Mouse (Mus musculus) hindbrain, postnatal 0 days (tissue): Measurements from ENCODE around the gene Elavl1. TPM values are rescaled to one million over a fixed set of nuclear protein-coding genes. Genes with fewer than 3 reads are reported as not detected.
"Not testable (repeated sequence)": the region's sequence is repeated elsewhere in the genome, so short reads cannot be mapped to it uniquely, and the experiment has no call there.

Source experiments
- ATAC-seq: fragments of 200-750 bp; cut with Nextera tagmentation; 2 replicates; pipeline ENCODE4 v1.8.0; 2017; ENCODE audit warnings: mild to moderate bottlenecking, moderate TSS enrichment, moderate library complexity
- DNase-seq: peaks from one replicate; pipeline ENCODE4 v3.0.0-alpha.2; 2015; ENCODE audit warnings: low spot score
- H3K27ac ChIP-seq: fragments of 300-500 bp; sonication (generic); 2 replicates; pipeline ENCODE4 v1.5.1; 2014; ENCODE audit warnings: mild to moderate bottlenecking
- H3K27me3 ChIP-seq: fragments of 300-500 bp; sonication (generic); 2 replicates; pipeline ENCODE4 v1.6.1; 2014; ENCODE audit warnings: low read length, mixed read lengths; ENCODE audit not compliant: insufficient read depth
- H3K36me3 ChIP-seq: fragments of 300-500 bp; sonication (generic); 2 replicates; pipeline ENCODE4 v1.6.1; 2014; ENCODE audit warnings: low read length, mixed read lengths; ENCODE audit not compliant: insufficient read depth
- H3K4me1 ChIP-seq: fragments of 300-500 bp; sonication (generic); 2 replicates; pipeline ENCODE4 v1.6.1; 2014; ENCODE audit warnings: antibody characterized with exemption, low read length, mixed read lengths; ENCODE audit not compliant: insufficient read depth
- H3K4me2 ChIP-seq: fragments of 300-500 bp; sonication (generic); 2 replicates; pipeline ENCODE4 v1.6.1; 2014; ENCODE audit warnings: low read depth, mild to moderate bottlenecking, low read length, moderate library complexity, mixed read lengths
- H3K4me3 ChIP-seq: fragments of 300-500 bp; sonication (generic); 2 replicates; pipeline ENCODE4 v1.5.1; 2014; ENCODE audit warnings: low read length
- H3K9ac ChIP-seq: fragments of 300-500 bp; sonication (generic); replicated peaks from 2 replicates; pipeline ENCODE4 v1.6.1; 2014; ENCODE audit warnings: mild to moderate bottlenecking, low read length, moderate library complexity, mixed read lengths
- H3K9me3 ChIP-seq: fragments of 300-500 bp; sonication (generic); 2 replicates; pipeline ENCODE4 v1.6.1; 2016; ENCODE audit warnings: low read length, mixed read lengths
- CTCF ChIP-seq: IDR thresholded peaks from 2 replicates; pipeline ENCODE4 v1.5.1; 2016; ENCODE audit warnings: antibody characterized with exemption, control low read depth, low read depth
- WGBS: fragments of 180-500 bp; shearing (Covaris S2); extraction: QIAGEN DNeasy Blood & Tissue Kit; methylation state at CpG from one replicate; pipeline ENCODE4 v1.1.7; 2014; 5-methylcytosine and 5-hydroxymethylcytosine counted together
- polyA plus RNA-seq: library from polyadenylated mRNA; unstranded; fragments of >200 nt; fragmentation: Nextera tagmentation; extraction: Ambion mirVana; gene quantifications from 2 replicates; pipeline ENCODE4 v1.2.1, GENCODE M21; 2015
- total RNA-seq: library from RNA; depleted of rRNA; stranded (reverse); fragments of >200 nt; gene quantifications from 2 replicates; pipeline ENCODE4 v1.2.3, GENCODE M21; 2014

The Elavl1 gene
- total and polyA plus RNA-seq, 2 experiments from 2014 or later: 56.2 to 64.6 TPM

GRCm38 (mm10) chr8:4256911-4257310, 68.3 kb downstream of the Elavl1 start:
- DNase-seq: peak; percentile 48
- no peak for TF ChIP-seq CTCF
- Histone ChIP-seq H3K9ac (peak overlapping the region; percentile 18), H3K4me3 (no peak overlapping the region), H3K4me1 (peaks cover 18% of the 10 kb centered on the region), H3K9me3 (no peaks in the 10 kb centered on the region), H3K36me3 (peaks cover 36% of the 10 kb centered on the region; the same call in 1 of the 2 replicates), H3K27me3 (no peaks in the 10 kb centered on the region), H3K27ac (0 out of 2 replicates have a peak overlapping the region, but pooled peaks have one; percentile 94), H3K4me2 (peak overlapping the region; percentile 74)
- ATAC-seq: no peak
- 19% methylated on average over 4 of the region's 4 CpGs for WGBS

GRCm38 (mm10) chr8:4255471-4255870, 69.7 kb downstream of the Elavl1 start:
- H3K27me3 ChIP-seq, ATAC-seq, H3K9ac ChIP-seq, H3K9me3 ChIP-seq, DNase-seq, H3K4me2 ChIP-seq, H3K27ac ChIP-seq, H3K4me3 ChIP-seq: not testable (repeated sequence)
- Histone ChIP-seq H3K4me1 (peaks cover 18% of the 10 kb centered on the region), H3K36me3 (peaks cover 26% of the 10 kb centered on the region; the same call in 1 of the 2 replicates)
- 83% methylated on average over 7 of the region's 7 CpGs for WGBS

GRCm38 (mm10) chr8:4254001-4254400, 71.2 kb downstream of the Elavl1 start:
- H3K4me3 ChIP-seq: peak overlapping the region; percentile 68
- peak overlapping the region; percentile 94 for H3K27ac ChIP-seq
- peak; percentile 91 for DNase-seq
- H3K27me3 ChIP-seq: no peaks in the 10 kb centered on the region
- peak overlapping the region; percentile 66 for H3K4me2 ChIP-seq
- peak; percentile 77 for TF ChIP-seq CTCF
- peaks cover 18% of the 10 kb centered on the region for H3K4me1 ChIP-seq
- peaks cover 22% of the 10 kb centered on the region; the same call in 1 of the 2 replicates for H3K36me3 ChIP-seq
- ATAC-seq: peak; percentile 5; the same call in 1 of the 2 replicates
- H3K9me3 ChIP-seq: no peaks in the 10 kb centered on the region
- WGBS: 53% methylated on average over 6 of the region's 6 CpGs
- peak overlapping the region; percentile 73 for H3K9ac ChIP-seq

GRCm38 (mm10) chr8:4252934-4253841, 72.0 kb downstream of the Elavl1 start, which contains the start of gene Snapc2:
TSS of gene Snapc2 (plus strand) at chr8:4253080.
- peak within 1 kb of the TSS; percentile 66 for H3K4me2 ChIP-seq
- WGBS: under 1% methylated on average over 68 of the region's 69 CpGs
- DNase-seq (peak; percentile 98), ATAC-seq (peak; percentile 87)
- H3K27me3 ChIP-seq: no peaks in the 10 kb centered on the region
- peak within 1 kb of the TSS; percentile 68 for H3K4me3 ChIP-seq
- peaks cover 24% of the 10 kb centered on the region; the same call in 1 of the 2 replicates for H3K36me3 ChIP-seq
- H3K9me3 ChIP-seq: no peaks in the 10 kb centered on the region
- no peak for TF ChIP-seq CTCF
- peak within 1 kb of the TSS; percentile 94 for H3K27ac ChIP-seq
- peak within 1 kb of the TSS; percentile 73 for H3K9ac ChIP-seq
- peaks cover 18% of the 10 kb centered on the region for H3K4me1 ChIP-seq

GRCm38 (mm10) chr8:4252116-4252760, 73.0 kb downstream of the Elavl1 start:
- no peak for TF ChIP-seq CTCF
- H3K27me3 ChIP-seq: no peaks in the 10 kb centered on the region

GRCm38 (mm10) chr8:4250306-4250970, 74.8 kb downstream of the Elavl1 start:
- H3K4me3 ChIP-seq: no peak overlapping the region
- no peaks in the 10 kb centered on the region for H3K9me3 ChIP-seq
- H3K27me3 ChIP-seq: no peaks in the 10 kb centered on the region
- no peak overlapping the region for H3K9ac ChIP-seq
- peak; percentile 18 for ATAC-seq
- H3K36me3 ChIP-seq: peaks cover 37% of the 10 kb centered on the region; the same call in 1 of the 2 replicates
- no peaks in the 10 kb centered on the region; the same call in 1 of the 2 replicates for H3K4me1 ChIP-seq
- H3K27ac ChIP-seq: no peak overlapping the region
- DNase-seq: peak; percentile 84
- WGBS: 34% methylated on average over 26 of the region's 26 CpGs
- TF ChIP-seq CTCF: peak; percentile 83
- H3K4me2 ChIP-seq: no peak overlapping the region

More at GRCm38 (mm10) chr8:4252116-4252760, 73.0 kb downstream of the Elavl1 start:
- DNase-seq: no peak
- H3K4me1 ChIP-seq: peaks cover 9% of the 10 kb centered on the region
- no peak for ATAC-seq
- H3K9ac ChIP-seq: peak overlapping the region; percentile 73
- H3K9me3 ChIP-seq: no peaks in the 10 kb centered on the region
- H3K27ac ChIP-seq: peak overlapping the region; percentile 94
- H3K4me3 ChIP-seq: peak overlapping the region; percentile 68
- H3K4me2 ChIP-seq: peak overlapping the region; percentile 66
- H3K36me3 ChIP-seq: peaks cover 31% of the 10 kb centered on the region; the same call in 1 of the 2 replicates
- 44% methylated on average over 8 of the region's 8 CpGs for WGBS
